Mouse (Mus musculus): ENCODE results near the gene Mtx2. TPM values are rescaled to one million over a fixed set of nuclear protein-coding genes. Genes with fewer than 3 reads are reported as not detected.

Gene Mtx2
- total RNA-seq (2021), result 100 to 1,000 TPM; 104 to 121 TPM
- long read RNA-seq, experiment 1, transcript Mtx2-201 (10 exons, 2,950 nt), result major isoform, 231 of 242 reads
- long read RNA-seq, experiment 1, partial matches to known transcripts, result 0 of 242 reads
- long read RNA-seq, experiment 1, other reads (novel, unspliced or antisense), result 10 of 242 reads
- long read RNA-seq, experiment 2, transcript Mtx2-201 (10 exons, 2,950 nt), result major isoform, 174 of 182 reads
- long read RNA-seq, experiment 2, partial matches to known transcripts, result 1 of 182 reads
- long read RNA-seq, experiment 2, other reads (novel, unspliced or antisense), result 7 of 182 reads

DNA sequence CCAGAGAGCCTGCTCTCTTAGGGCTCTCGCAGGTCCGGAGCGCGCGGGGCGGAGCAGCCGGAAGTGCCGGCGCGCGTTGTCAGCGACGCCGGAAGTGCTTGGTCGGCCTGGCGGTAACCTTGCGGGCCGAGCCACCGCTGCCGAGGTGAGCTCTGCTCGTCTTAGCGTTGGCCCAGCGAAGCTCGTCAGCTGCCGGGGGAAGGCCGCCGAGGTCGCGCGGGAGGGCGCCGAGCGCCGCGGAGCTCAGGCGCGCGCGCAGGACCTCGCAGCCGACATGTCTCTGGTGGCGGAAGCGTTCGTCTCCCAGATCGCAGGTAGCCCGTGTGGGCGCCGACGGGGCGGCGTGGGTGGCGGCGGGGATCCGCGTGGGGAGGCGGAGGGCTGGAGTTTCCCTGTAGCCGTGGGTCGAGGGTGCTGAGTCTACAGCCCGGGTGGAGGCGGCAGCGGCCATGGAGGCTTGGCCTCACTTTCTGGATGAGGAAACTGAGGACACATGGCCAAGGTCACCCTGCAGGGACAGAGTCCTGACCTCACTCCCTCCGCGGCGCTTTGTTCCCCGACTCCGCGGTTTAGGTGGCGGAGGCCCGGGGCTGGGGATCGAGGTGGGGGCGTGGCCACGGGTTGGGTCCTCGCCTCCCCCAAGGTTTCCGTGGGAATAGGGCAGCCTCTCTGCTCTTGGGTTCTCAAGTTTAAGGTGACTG is at the start of gene Mtx2:
TSS of gene Mtx2 (plus strand) at position 74 of the 701 bp plus-strand sequence.
- intact Hi-C loops (cut with DNase I), result loop anchor here (10.0 kb wide), 1 partner anchor 139 kb away; no protein-coding TSS in a partner anchor
- peak; percentile 82 to 83 for DNase-seq

DNA sequence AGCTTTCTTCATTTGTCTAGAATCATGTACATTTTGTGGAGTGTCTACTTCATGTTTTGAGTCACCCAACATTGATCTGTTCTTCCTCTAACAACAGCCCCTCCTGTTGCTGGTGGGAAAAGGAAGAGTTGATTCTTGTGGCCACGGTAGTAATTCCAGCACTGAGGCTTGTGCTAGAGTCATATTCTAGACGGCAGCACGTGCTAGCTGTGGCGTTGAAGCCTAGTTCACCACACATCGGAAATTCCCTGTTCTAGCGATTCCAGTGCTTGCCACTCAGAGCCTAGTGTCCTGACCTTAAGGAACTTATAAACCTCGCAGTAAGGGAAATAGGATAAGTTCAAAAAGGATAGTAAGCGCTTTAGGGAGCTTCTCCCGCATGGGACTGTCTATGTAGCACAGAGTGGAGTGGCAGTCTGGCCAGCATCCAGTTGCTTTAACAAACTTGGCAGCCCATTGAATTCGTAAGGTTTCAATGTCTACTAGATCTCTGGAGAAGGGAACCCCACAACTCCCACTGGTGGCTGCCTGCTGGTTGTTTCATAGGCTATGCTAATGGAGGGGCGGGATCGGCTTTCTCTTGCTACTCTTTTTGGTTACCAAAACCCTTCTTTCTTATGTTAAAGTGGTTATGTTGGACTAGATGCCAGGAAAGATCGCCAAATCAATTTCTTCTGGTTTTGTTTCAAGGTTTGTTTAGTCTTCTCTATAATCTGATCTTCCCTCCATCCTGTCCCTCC is 47.9 kb upstream of the Mtx2 start:
- intact Hi-C loops (cut with DNase I), result no loop called here
- DNase-seq, result no peak

DNA sequence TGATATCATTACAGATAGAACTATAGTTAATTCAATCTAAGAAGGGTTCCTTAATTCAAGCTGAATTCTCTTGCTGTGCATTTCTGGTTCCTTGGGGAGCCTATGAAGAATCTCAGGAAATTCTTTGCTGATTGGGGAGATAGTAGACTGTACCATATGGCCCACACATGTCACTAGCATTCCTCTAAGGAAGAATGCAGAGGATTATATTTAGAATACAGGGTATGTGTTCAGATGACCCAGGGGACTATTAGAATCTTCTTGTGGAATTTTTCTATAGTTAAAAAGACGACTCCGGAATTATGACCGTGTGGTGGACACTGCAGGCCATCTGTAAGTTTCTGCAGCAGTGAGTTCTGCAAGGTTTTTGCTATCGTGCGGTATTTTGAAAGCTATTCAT is 44.2 kb upstream of the Mtx2 start:
- intact Hi-C loops (cut with DNase I), result no loop called here
- no peak for DNase-seq

DNA sequence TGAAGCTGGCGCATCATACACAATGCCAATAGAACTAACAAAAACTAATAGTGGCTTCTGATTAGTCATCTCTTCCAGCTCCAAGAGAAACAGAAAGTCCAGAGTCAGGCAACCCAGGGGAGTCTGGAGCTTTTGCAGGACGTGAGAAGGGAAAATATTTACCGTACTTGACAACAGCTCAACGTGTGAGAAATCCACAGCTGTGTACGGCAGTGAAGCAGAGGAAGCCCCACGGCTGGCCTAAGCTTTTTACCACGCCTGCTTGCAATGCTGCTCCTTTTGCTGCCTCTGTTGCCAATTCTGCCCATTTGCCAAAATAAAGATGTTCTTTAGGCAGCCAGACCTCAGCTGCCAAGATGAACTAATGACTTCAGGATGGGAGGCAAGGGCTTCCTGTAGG is 30.1 kb upstream of the Mtx2 start:
- DNase-seq, result peak; percentile 4 to 5
- intact Hi-C loops (cut with DNase I), result no loop called here

DNA sequence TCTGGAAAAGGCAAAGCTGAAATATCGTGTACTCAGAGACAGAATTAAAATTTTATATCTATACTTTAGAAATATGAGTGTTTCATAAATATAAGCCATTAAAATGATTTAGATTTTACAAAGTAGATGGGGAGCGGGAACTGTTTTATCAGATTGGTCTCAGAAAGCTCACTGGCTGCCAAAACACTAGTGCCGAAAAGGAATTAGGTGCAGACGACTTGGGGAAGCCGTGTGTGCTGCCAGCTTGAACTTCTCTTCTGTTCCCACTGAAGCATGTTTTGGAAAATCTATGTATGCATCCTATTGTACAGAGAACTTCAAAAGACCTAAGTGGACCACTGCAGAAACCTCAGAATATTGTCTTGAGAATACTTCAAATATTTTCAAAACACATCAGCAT is 17.2 kb upstream of the Mtx2 start:
- no peak for DNase-seq
- intact Hi-C loops (cut with DNase I), result no loop called here

DNA sequence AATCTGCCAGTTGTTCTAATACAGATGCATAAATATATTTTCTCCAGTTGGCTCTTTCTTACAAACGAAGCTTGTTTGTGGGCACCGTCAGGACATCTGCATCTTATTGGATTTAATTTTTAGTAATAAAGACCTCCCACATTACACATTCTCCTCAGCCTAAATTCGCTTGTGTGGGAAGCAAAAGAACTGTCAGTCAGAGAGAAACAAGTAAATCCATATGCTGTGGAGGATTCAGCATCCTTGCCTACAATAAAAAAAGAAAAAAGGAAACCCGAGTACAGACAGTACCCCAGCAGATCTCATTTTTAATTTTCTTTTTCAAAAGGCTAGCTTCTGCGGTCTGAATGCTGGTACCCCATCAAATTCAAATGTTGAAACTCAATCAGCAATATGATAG is 2.9 kb upstream of the Mtx2 start:
- intact Hi-C loops (cut with DNase I), result loop anchor here (10.0 kb wide), 1 partner anchor 142 kb away; no protein-coding TSS in a partner anchor
- no peak for DNase-seq

DNA sequence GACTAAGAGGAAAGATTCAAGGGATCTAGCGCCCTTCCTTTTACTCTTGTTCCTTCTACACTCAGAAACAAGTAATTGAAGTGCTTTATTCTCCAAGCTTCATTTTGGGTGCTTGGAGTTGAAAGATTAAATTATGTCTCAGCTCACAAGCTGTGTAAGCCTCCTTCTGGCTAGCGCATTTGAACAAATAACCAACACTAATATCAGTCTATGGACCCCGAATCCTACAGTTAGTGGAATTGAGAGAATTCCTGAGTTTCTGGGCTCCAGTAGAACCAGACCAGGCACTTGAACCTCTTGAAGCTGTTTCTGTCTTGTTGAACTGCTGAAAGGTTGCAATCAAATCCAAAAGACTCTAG is 253 bp upstream of the Mtx2 start:
- no peak for DNase-seq
- intact Hi-C loops (cut with DNase I), result loop anchor here (10.0 kb wide), 1 partner anchor 139 kb away; no protein-coding TSS in a partner anchor

DNA sequence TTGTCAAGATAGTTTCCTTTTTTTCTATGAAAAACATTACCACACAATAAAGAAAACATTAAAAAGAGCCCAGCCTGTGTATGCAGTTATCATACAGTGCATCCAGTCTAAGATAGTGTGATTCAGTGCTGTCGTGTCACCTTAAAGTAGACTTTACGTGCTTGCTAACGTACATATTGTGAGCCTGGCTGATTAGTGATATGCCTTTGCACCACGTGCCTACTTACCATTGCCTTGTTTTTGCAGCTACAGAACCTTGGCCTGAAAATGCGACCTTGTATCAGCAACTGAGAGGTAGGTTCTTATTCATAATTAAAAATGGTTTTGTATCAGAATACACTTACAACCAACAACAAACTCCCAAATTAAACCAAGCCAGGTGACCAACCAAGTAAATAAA is 21.4 kb downstream of the Mtx2 start:
- DNase-seq, result no peak
- intact Hi-C loops (cut with DNase I), result no loop called here

DNA sequence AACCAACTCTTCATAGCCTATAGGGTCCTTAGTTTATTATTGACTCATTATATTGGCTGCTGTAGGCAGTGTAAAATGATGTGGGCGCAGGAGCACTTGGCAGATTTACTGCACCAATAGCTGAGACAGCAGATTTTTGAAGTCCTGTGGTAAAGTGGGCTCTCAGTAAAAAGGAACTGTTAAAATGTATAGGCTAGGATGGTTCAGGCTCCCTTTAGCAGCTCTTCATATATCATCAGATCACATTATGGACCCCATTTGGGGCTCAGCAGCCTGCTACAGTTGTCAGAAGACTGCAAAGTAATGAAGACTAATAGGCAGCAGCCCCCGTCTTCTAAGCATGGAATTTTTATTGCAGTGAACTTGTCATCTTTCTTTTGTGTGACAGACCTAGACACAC is 21.9 kb downstream of the Mtx2 start:
- intact Hi-C loops (cut with DNase I), result no loop called here
- no peak for DNase-seq

DNA sequence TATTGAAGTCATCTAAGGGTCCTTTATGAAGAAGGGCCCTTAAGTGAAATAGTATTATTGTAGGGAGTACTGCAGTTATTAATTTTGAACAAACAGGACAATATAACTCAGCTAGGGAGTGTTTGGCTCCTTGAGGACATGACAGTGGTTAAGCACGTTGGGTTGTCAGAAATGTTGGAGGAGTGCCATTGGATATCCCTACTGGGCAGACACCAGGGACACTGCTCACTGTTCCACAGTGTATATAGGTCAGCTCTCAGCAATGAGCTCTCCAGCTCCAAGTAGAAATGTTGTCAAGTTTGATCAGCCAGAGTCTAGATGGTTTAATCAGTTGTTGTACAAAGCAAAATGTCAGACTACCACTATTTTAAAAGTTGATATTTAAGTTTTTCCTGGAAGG is 24.4 kb downstream of the Mtx2 start:
- peak; percentile 10 to 12 for DNase-seq
- intact Hi-C loops (cut with DNase I), result no loop called here

DNA sequence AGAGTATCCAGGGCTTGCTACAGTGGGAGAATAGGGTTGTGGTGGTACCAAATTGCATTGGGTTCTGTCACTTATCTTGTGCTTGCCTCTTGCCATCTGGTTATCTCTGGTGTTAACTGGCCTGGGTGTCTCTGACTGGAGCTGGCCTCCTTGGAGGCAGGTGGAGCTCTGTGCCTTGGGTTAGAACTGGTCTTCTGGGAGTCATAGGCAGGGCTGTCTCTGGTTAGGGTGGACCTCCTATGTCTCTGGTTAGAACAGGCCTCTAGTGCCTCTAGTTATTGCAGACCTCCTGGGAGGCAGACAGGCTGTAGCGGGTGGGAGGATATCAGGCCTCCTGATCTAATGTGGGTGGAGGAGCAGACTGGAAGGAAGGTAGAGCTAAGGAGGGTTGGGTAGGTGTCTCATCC is 36.5 kb downstream of the Mtx2 start:
- intact Hi-C loops (cut with DNase I), result no loop called here
- DNase-seq, result no peak

DNA sequence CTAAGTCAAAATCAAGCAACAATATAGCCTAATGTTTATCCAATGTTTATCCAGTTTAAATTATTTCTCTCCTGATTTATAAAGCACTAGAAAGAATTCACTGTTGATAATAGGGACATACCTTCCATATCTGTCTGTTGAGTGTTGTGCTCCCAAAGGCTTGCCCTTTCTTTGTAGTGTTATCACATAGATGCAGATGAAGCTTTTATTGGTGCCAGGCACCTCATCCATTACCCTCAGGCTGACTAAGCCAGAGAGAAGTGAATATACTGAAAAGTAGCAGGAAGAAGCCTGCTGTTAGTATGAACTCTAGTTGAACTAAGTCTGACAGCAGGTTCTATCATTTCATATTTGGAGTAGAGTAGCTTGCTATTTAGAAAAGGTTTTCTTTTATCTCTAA is 39.8 kb downstream of the Mtx2 start:
- no peak for DNase-seq
- intact Hi-C loops (cut with DNase I), result no loop called here

DNA sequence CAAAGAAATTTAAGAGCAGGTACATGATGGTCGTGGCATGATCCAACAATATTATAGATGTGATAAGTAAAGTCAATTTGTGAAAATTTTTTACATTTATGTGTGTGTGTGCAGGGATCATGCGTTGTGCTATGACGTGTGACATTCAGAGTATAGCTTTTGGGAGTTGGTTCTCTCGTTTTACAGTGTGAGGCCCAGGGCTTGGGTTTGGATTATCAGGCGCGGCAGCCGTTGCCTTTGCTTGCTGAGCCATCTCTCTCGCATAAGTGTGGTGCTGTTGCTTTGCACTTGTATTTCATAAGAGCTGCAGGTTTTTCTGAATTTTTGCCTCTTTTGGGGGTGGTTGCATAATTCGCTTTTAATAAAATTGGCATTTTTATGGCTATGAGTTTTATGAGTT is 48.4 kb downstream of the Mtx2 start:
- no peak for DNase-seq
- intact Hi-C loops (cut with DNase I), result no loop called here

DNA sequence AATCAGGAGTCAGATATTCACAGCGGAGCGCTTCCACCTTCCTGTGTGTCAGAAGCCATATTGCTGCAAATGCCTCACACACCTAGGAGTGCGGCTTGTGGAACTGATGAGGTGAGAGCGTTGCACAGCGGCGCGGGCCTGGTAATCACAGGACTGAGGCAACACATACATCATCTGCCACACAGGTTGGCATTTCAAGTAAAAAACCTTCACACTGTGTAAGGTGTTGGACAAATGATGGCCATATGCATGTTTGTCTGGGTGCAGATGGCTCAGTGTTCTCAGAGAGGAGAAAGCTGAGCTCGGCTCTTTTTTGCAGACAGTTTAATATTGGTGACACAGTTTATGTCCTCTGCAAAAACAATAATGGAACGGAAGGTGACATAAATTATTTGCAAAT is 58.8 kb downstream of the Mtx2 start:
- DNase-seq, result no peak
- intact Hi-C loops (cut with DNase I), result no loop called here

DNA sequence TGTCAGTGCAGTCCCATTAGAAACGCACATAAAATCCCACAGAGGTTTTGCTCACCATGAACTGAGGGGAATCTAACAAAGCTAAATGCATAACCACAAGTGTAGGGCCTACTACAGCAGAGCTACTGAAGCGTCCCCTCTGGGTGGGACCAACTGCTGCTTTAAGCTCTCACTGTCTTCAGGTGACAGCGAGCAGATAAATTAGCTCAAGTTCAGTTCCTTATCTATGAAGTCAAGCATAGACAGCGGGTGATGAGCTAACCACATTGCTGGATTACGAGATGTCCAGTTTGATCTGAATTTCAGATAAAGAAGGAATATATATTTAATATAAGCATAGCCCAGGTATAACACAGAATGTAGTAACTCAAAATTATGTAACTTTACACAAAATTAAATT is 66.3 kb downstream of the Mtx2 start:
- no peak for DNase-seq
- intact Hi-C loops (cut with DNase I), result no loop called here

DNA sequence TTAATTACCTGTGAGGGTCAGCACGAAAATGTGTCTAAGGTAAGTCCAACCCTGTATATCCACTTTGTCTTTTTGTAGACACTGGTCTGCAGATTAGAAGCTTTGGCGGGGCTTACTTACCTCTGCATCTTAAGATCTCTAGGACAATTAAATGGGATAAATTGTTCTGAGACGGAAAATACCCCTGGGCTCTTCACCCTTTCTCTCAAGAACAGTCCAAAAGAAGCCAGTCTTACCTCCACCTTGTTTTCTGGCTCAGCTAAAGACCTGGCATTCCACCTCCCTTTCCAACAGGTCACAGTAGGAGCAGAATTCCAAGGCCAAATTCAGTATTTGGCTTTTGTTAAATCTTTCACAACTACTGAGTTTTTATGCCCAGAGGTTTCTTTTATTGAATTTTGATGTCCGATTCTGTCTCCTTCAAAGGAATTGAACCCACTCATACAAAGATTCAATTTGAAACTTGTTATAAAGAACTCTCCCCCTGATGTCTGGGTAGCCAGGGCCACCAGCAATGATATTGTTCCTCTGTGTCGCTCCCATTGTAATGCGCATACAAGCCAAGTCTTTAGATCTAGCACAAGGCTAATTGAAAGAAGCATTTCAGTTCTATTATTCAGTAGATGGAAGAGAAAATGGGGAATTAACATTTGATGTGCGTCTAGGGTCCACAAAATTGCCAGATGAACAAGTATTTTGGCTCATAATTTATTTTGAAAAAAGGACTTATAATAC is 67.4 kb downstream of the Mtx2 start:
- intact Hi-C loops (cut with DNase I), result no loop called here
- no peak for DNase-seq

DNA sequence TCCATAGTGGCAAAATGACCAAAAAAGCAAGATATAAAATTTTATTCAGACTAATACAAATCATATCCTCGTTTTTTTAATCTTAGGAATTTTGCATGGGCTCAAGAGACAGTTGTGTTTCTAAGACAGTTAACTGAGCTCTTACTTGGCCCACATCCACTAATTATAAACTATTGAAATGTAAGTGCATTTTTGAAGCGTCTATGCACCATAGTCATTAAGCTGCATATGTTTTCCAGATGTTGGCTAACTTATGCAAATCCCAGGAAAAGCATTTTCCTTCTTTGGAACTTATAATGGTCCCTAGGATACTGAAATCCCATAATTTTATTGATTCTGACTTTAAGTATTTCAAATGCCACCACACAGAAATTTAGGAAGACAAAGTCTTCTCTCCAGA is 68.5 kb downstream of the Mtx2 start:
- no peak for DNase-seq
- intact Hi-C loops (cut with DNase I), result no loop called here

DNA sequence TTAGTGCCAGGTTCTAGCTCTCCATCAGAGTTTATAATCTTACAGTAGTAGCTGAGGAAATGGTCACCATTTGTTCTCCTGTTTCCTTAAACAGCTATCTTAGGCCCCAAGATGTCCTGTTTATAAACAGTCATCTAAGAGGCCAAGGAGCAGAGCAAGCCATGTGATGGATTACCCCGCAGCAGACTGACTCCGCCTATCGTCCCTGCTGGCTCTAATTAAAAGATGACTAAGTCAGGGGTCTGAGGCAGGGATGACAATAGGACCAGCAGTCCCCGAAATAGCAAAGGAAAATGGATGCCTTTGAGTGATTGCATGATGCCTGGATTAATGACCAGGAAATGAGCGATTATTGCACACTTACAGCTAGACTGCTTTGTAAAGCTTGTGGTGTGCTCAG is 74.4 kb downstream of the Mtx2 start:
- intact Hi-C loops (cut with DNase I), result no loop called here
- no peak for DNase-seq

DNA sequence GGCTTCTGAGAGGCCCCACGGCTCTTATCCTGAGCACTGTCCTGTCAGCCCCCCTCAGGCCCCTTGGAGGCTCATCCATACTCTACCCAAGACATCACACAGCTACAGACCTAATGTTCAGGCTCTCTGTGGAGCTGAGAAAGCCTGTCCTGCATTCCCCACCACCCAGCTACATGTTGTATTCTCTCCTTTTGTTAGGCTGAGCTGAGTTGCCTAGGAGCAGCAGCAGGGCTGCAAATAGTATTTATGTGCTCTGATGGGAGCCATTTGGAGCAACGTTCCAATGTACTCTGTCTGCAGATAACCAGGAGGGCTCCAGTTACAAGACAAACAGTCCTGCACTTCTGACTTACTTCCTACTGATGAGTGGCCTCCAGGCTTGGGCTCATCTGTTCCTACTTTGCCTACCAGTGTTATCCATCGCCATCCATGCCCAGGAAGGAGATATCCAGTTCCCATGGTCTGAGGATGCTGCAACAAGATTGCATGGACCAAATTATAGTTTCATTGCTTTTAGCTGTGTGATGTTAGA is 76.2 kb downstream of the Mtx2 start:
- no peak for DNase-seq

DNA sequence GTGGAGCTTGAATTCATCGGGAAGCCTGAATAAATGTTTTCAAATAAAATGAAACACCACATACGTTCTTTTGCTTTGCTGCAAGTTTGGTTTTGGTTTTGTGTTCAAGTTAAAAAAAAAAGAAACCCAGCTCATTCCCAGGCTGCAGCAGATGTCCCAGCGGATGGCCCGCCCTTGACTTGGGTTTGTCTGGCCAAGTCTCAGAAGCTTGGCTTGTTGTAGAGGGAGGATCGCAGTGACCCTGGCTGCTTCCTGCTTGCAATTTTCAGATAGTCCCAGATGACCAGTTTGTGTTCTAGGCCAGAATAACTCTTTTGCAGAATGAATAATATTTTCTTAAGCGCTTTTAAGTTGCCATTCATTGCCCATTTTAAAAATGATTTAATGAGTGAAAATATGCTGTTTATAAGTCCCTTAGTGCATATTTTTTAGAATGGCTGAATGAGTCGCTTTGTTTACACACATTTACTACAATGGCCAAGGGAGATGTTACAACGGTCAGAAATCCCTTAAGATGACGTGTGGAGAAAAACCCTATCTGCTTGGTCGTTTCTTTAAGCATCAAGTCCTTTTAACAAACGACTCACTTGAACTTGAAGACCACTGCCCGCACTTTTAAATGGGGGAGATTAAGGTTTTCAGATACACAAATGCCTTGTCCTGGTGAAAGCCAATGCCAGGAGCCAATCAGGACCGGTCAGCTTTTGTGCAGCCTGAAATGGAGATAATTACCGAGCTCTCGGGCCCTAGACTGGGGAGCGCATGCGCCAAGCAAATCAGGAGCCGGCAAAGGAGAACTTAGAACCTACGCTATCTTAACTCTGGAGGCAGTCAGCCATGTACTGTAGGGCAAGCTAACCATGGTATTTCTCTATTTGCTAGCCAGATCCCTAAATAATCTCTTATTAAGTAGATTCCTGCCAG is 82.0 kb downstream of the Mtx2 start:
- peak; percentile 68 to 70 for DNase-seq
- intact Hi-C loops (cut with DNase I), result no loop called here

More for the DNA sequence above, 76.2 kb downstream of the Mtx2 start:
- intact Hi-C loops (cut with DNase I), result no loop called here
